Mouse (Mus musculus): ENCODE results near the gene Nanp. TPM values are rescaled to one million over a fixed set of nuclear protein-coding genes. Genes with fewer than 3 reads are reported as not detected.

The Nanp gene
- polyA plus RNA-seq, 1 experiment from 2014 or later, result 65.2 TPM

DNA sequence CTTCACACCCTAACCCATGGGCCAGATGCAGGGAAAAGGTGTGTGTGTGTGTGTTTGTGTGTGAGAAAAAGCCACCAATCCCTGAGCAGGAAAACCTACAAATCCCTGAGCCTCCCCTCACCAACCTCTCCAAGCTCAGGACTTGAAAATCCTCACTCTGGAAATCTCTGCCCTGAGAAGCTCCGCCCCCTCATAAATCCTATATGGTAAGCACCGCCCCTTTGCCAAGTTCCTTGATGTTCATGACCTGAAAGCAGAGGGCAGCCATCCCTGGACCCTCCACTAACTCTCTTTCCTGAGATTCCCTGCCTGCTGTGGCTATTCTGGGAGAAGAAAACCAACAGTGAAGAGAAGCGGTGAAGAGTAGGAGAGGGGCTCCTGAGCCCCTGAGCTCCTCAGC is 40.2 kb downstream of the Nanp start:
- Histone ChIP-seq H3K4me1 (replicated peaks) (peaks cover 48% of the 10 kb centered on the region), H3K9me3 (replicated peaks) (no peaks in the 10 kb centered on the region), H3K4me3 (replicated peaks) (no peak overlapping the region), H3K27ac (replicated peaks) (no peak overlapping the region), H3K9ac (no peak overlapping the region), H3K27me3 (no peaks in the 10 kb centered on the region), H3K4me2 (no peak overlapping the region), H3K36me3 (replicated peaks) (no peaks in the 10 kb centered on the region; the same call in 1 of the 2 replicates)
- WGBS (ENCODE audit: insufficient replicate concordance), result 77% methylated on average over 3 of the region's 3 CpGs
- no peak for ATAC-seq (ENCODE audit: insufficient read depth)

DNA sequence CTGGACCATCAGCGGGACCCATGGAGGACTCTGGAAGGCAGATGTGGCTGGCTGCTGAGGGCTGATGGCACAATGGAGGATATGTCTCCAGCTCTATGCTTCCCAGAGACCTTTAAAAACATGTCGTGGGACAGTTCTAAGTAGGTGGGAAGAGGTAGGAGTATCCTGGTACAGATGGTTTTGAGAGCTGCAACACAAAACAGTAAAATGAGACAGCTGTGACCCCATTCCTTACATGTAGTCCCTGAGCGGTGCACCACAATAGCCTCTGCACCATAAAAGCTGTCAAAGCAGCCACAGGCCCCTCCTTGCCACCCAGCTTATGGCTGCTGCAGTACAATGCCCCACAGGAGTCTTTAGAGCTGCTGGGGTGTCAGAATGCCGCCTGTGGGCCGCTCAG is 41.6 kb downstream of the Nanp start:
- H3K4me3 ChIP-seq (replicated peaks), result no peak overlapping the region
- no peaks in the 10 kb centered on the region; the same call in 1 of the 2 replicates for H3K36me3 ChIP-seq (replicated peaks)
- no peak overlapping the region for H3K4me2 ChIP-seq
- peaks cover 39% of the 10 kb centered on the region for H3K4me1 ChIP-seq (replicated peaks)
- WGBS (ENCODE audit: insufficient replicate concordance), result 83% methylated on average over 5 of the region's 5 CpGs
- H3K27me3 ChIP-seq, result no peaks in the 10 kb centered on the region
- ATAC-seq (ENCODE audit: insufficient read depth), result no peak; the same call in 1 of the 2 replicates
- no peak overlapping the region for H3K9ac ChIP-seq
- H3K27ac ChIP-seq (replicated peaks), result no peak overlapping the region
- H3K9me3 ChIP-seq (replicated peaks), result no peaks in the 10 kb centered on the region

- Histone ChIP-seq H3K9ac (no peak overlapping the region), H3K4me1 (replicated peaks) (peaks cover 19% of the 10 kb centered on the region), H3K36me3 (replicated peaks) (no peaks in the 10 kb centered on the region; the same call in 1 of the 2 replicates), H3K4me3 (replicated peaks) (no peak overlapping the region), H3K4me2 (no peak overlapping the region), H3K9me3 (replicated peaks) (no peaks in the 10 kb centered on the region), H3K27me3 (no peaks in the 10 kb centered on the region), H3K27ac (replicated peaks) (no peak overlapping the region)
- 63% methylated on average over 4 of the region's 4 CpGs for WGBS (ENCODE audit: insufficient replicate concordance)
- no peak for ATAC-seq (ENCODE audit: insufficient read depth)
These were observed 43.9 kb downstream of the Nanp start for GRCm38 (mm10) chr2:150995324-150995723.

- no peaks in the 10 kb centered on the region for H3K27me3 ChIP-seq
- no peak overlapping the region for H3K4me3 ChIP-seq (replicated peaks)
- H3K4me1 ChIP-seq (replicated peaks), result peaks cover 7% of the 10 kb centered on the region
- H3K4me2 ChIP-seq, result no peak overlapping the region
- no peak overlapping the region for H3K27ac ChIP-seq (replicated peaks)
- H3K9ac ChIP-seq, result no peak overlapping the region
- ATAC-seq (ENCODE audit: insufficient read depth), result no peak
- WGBS (ENCODE audit: insufficient replicate concordance), result 75% methylated on average over 4 of the region's 4 CpGs
- H3K9me3 ChIP-seq (replicated peaks), result no peaks in the 10 kb centered on the region
- no peaks in the 10 kb centered on the region for H3K36me3 ChIP-seq (replicated peaks)
These were observed 48.1 kb downstream of the Nanp start for GRCm38 (mm10) chr2:150991050-150991449.

DNA sequence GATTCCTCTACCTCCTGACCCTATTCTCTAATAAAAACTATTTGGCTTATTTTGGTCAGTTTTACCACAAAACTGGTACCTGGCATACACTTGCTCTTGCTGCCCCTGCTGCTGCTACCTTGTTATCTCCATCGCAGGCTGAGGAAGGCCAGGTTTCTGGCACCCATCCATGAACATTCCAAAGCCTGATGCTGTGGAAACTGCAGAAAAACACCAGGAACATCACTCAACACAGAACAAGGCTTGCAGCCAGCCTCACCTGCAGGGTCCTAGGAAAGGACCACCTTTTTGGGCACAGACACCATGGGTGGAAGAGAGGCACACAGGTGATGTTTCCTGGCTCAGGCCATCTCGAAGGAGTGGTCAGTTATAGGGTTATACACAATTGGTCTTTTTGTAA is 48.7 kb downstream of the Nanp start:
- Histone ChIP-seq H3K9me3 (replicated peaks) (no peaks in the 10 kb centered on the region), H3K4me1 (replicated peaks) (peaks cover 5% of the 10 kb centered on the region), H3K4me3 (replicated peaks) (no peak overlapping the region), H3K36me3 (replicated peaks) (no peaks in the 10 kb centered on the region), H3K27ac (replicated peaks) (no peak overlapping the region), H3K9ac (no peak overlapping the region), H3K4me2 (no peak overlapping the region), H3K27me3 (no peaks in the 10 kb centered on the region)
- WGBS (ENCODE audit: insufficient replicate concordance), result 67% methylated on average over 2 of the region's 2 CpGs
- no peak for ATAC-seq (ENCODE audit: insufficient read depth)

DNA sequence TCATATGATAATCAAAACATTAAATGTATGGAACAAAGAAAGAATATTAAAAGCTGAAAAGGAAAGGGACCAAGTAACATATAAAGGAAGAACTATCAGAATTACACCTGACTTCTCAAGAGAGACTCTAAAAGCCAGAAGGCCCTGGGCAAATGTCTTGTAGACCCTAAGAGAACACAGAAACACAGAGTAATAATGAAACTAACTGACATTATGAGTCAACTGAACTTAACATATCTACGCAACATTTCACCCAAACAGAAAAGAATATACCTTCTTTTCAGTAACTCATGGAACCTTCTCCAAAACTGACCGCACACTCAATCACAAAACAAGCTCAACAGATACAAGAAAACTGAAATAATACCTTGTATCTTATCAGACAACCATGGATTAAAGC is 53.8 kb downstream of the Nanp start:
- ATAC-seq (ENCODE audit: insufficient read depth), result no peak
- no peak overlapping the region for H3K9ac ChIP-seq

DNA sequence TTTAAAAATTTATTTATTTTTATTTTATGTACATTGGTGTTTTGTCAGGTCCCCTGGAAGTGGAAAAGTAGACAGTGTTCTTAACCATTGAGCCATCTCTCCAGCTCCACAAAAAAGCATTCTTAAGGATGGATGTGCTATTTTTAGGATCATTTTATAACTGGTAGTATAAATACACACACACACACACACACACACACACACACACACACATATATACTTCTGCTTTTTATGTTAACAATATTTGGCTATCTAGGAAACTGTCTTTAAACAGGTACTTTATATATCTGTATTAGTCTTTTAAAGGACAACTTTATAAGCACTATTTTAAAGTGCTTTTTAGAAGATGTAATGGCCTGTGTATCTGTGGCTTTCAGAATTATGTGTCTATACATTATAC is 57.1 kb downstream of the Nanp start:
- peaks cover 51% of the 10 kb centered on the region for H3K4me1 ChIP-seq (replicated peaks)
- H3K4me3 ChIP-seq (replicated peaks), result no peak overlapping the region
- no peak overlapping the region for H3K4me2 ChIP-seq
- peaks cover 6% of the 10 kb centered on the region; the same call in 1 of the 2 replicates for H3K36me3 ChIP-seq (replicated peaks)
- H3K27ac ChIP-seq (replicated peaks), result no peak overlapping the region
- H3K27me3 ChIP-seq, result no peaks in the 10 kb centered on the region
- H3K9me3 ChIP-seq (replicated peaks), result no peaks in the 10 kb centered on the region
- ATAC-seq (ENCODE audit: insufficient read depth), result no peak
- H3K9ac ChIP-seq, result no peak overlapping the region

More for the DNA sequence above, 53.8 kb downstream of the Nanp start:
- Histone ChIP-seq H3K27me3 (no peaks in the 10 kb centered on the region), H3K4me1 (replicated peaks) (peaks cover 20% of the 10 kb centered on the region), H3K4me3 (replicated peaks) (no peak overlapping the region), H3K9me3 (replicated peaks) (no peaks in the 10 kb centered on the region), H3K4me2 (no peak overlapping the region), H3K36me3 (replicated peaks) (no peaks in the 10 kb centered on the region), H3K27ac (replicated peaks) (no peak overlapping the region)
- 90% methylated on average over 2 of the region's 2 CpGs for WGBS (ENCODE audit: insufficient replicate concordance)

- Histone ChIP-seq H3K27me3 (no peaks in the 10 kb centered on the region), H3K36me3 (replicated peaks) (peaks cover 6% of the 10 kb centered on the region; the same call in 1 of the 2 replicates), H3K4me3 (replicated peaks) (no peak overlapping the region), H3K9ac (no peak overlapping the region), H3K4me2 (no peak overlapping the region), H3K4me1 (replicated peaks) (peaks cover 56% of the 10 kb centered on the region), H3K9me3 (replicated peaks) (no peaks in the 10 kb centered on the region), H3K27ac (replicated peaks) (no peak overlapping the region)
- WGBS (ENCODE audit: insufficient replicate concordance), result 23% methylated on average over 7 of the region's 7 CpGs
- peak; percentile 59 for ATAC-seq (ENCODE audit: insufficient read depth)
These were observed 57.7 kb downstream of the Nanp start for GRCm38 (mm10) chr2:150981524-150981923.

GRCm38 (mm10) chr2:150979861-150980620 is 59.2 kb downstream of the Nanp start:
- Histone ChIP-seq H3K4me1 (replicated peaks) (peaks cover 61% of the 10 kb centered on the region), H3K36me3 (replicated peaks) (peaks cover 16% of the 10 kb centered on the region)
- 77% methylated on average over 14 of the region's 14 CpGs for WGBS (ENCODE audit: insufficient replicate concordance)

More at GRCm38 (mm10) chr2:150979861-150980620, 59.2 kb downstream of the Nanp start:
- H3K4me2 ChIP-seq, result no peak overlapping the region
- H3K27ac ChIP-seq (replicated peaks), result no peak overlapping the region
- H3K4me3 ChIP-seq (replicated peaks), result no peak overlapping the region
- no peaks in the 10 kb centered on the region for H3K27me3 ChIP-seq
- no peaks in the 10 kb centered on the region for H3K9me3 ChIP-seq (replicated peaks)
- no peak overlapping the region for H3K9ac ChIP-seq
- ATAC-seq (ENCODE audit: insufficient read depth), result no peak

Other genes starting within 250 kb of the Nanp start
- 21.3 and 21.7 TPM in 2 replicates for gene Abhd12, start 134.7 kb downstream of the Nanp start, polyA plus RNA-seq (2015; fragmentation: Nextera tagmentation; extraction: Ambion mirVana)
- 29.1 and 31.7 TPM in 2 replicates for gene Gins1, start 134.0 kb downstream of the Nanp start, polyA plus RNA-seq (2015; fragmentation: Nextera tagmentation; extraction: Ambion mirVana)
- gene Ninl, start within 50 bp of the Nanp start, polyA plus RNA-seq (2015; fragmentation: Nextera tagmentation; extraction: Ambion mirVana), result 12.4 and 14.0 TPM in 2 replicates
- not detected in 2 replicates for gene Gm14151, start 53.0 kb upstream of the Nanp start, polyA plus RNA-seq (2015; fragmentation: Nextera tagmentation; extraction: Ambion mirVana)
- gene Gm14147, start 58.8 kb upstream of the Nanp start, polyA plus RNA-seq (2015; fragmentation: Nextera tagmentation; extraction: Ambion mirVana), result not detected in 2 replicates

All from liver, embryonic 15.5 days (tissue).